Mouse (Mus musculus) left cerebral cortex, postnatal 25 days (tissue): ENCODE data around the gene Usp24. TPM values are rescaled to one million over a fixed set of nuclear protein-coding genes. Genes with fewer than 3 reads are reported as not detected.
A peak's percentile ranks its signal among the peaks of the same experiment; 100 is the strongest.

Experiments
- DNase-seq, 2 experiments: peaks; one replicate each; pipeline ENCODE4 v3.0.0; 2022; ENCODE audit warnings: low spot score in 2 of 2, mixed read lengths in 1 of 2
- intact Hi-C: fragments of 180-260 bp; cut with DNase I; formaldehyde crosslinking; loops from one replicate; pipeline ENCODE4 v1.15.1; 2025
- total RNA-seq, 2 experiments: library from RNA; stranded (reverse); gene quantifications; 2 replicates each; pipeline ENCODE4 v1.2.3; 2021

The Usp24 gene
- total RNA-seq, 2 experiments from 2014 or later = 36.8 to 40.4 TPM

DNA sequence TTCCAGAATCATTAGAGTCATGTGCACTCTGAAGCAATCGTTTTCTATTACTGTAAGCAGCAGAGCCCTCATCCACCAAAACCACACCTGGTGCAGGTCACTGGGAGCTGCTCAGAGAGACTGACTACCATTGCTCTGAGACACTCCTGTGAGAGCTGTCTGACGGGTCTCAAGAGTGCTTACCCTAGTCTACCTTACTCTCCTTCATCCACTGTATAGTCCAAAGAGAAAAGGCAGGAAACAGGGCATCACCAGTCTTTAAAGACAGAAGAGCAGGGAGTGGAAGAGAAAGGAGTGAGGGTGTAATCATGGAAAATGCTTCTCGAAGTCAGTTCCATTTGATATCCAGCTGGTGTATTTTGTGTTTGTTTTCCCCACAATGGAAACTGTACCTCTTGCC is 103.2 kb downstream of the Usp24 start:
- intact Hi-C loops = no loop called here
- no peak for DNase-seq

DNA sequence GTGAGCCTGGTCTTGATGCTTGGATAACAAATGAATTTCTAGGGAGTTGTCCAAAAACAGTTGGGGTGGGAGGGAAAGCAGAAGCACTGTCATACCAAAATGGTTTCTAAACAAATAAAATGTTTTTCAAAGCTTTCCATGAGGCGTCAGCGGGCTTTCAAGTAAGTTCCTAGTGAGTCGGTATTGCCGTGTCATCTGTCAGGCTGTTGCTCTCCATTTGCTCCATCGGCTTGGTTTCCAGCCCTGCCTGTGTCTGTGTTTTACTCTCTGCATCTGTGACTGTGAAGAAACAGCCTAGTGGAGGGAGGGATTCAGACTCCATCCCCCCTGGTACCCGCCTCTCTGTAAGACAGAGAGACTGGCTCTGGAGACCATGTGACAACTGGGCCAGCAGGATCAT is 103.8 kb downstream of the Usp24 start:
- intact Hi-C loops = no loop called here
- no peak for DNase-seq

DNA sequence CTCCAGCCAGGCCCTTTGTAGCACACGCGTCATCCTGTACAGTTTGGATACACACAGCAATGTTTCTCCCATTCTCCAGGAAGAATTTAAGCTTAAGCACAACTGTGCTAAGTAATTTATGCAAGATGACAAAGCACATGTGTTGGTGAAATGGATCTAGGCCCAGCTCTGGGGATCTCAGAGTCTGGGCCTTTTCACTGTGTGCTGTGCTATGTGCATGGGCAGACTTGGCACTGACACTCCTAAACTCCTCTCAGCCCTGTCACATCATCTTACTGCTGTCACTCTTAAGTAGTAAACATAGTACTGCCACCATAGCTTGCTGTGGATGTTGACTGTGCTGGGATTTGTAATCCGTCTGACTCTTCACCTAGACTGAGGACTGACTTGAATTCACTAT is 106.6 kb downstream of the Usp24 start:
- intact Hi-C loops = no loop called here
- DNase-seq = peak in 1 of 2 experiments; percentile 45

DNA sequence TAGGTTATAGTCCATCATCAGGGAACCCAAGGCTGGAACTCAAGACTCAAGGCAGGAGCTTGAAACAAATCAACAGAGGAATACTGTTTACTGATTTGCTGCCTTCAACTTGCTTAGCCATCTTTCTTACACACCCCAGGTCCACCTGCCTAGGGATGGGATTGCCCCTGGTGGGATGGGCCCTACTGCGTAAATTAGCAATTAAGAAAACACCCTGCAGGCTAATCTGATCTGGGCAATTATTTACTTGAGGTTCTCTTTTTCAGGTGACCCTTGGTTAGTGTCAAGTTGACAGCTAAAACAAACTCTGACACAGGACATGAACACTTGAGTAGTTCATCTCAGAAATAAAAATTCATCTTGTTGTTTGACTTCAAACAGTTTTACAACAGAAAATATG is 108.5 kb downstream of the Usp24 start:
- no peak for DNase-seq
- intact Hi-C loops = no loop called here

DNA sequence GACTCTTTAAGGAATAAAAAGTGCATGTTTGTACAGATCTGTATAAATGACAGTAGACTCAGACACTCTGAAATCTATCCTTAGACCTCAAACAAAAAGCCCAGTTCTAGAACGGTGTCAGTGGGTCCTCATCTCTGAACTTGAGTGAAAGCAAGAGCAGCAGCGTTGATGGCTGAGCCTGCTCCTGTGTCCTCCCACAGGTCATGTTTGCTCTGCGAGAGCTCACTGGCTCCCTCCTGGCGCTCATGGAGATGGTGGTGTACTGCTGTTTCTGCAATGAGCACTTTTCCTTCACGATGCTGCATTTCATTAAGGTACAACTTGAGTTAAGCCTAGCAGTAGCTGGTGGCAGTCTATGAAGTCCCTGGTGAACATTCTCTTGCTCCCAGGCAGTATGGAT is 110.3 kb downstream of the Usp24 start:
- DNase-seq = no peak
- intact Hi-C loops = no loop called here

DNA sequence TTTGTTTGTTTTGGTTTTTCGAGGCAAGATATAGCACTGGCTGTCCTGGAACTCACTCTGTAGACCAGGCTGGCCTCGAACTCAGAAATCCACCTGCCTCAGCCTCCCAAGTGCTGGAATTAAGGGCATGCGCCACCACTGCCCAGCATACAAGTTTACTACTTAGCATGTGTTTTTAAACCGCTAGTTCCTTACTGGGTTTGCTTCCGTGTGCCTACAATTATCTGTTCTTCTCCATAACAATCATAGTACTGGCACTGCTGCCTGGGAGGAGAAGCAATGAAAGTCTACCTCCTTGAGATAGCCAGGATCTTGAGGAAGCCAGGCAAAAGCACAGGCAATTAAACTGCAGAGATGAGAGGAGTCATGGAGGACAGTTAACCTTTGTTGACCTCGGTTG is 112.6 kb downstream of the Usp24 start:
- intact Hi-C loops = no loop called here
- DNase-seq = no peak

DNA sequence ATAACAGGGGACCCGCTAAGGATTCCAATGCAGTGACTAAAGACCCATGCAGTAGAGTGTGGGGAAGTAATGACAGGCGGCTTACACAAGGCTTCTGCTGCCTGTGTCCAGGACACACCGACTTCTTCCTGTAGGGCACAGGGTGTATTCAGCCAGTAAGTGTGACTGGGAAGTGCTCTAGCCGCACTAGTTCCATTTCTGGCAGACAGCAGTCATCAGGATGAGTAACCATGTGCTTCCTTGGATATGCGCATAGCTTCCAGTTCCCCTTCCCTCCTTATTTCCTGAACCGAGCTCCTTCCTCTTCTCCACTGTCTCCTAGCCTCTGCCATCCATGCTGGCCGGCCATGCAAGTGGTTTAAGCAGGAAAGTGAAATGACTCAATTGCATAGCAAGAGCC is 113.1 kb downstream of the Usp24 start:
- no peak for DNase-seq
- intact Hi-C loops = no loop called here

DNA sequence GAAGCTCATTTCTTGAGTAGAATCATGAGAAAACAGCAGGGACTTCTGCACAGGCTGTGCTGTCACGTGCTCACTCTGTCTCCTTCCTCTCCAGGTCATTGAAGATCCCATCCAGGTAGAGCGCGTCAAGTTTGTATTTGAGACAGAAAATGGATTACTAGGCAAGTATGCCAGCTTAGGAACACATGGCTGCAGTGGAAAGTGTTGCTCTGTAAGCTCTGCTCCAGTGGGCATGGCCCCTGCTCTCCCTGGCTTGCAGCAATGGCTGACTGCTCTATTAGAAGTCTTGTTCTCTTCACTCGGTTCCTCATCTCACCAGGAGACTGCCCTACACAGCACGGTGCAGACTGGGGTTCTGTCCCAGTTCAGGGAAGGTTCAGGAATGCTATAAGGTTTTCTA is 114.4 kb downstream of the Usp24 start:
- intact Hi-C loops = no loop called here

DNA sequence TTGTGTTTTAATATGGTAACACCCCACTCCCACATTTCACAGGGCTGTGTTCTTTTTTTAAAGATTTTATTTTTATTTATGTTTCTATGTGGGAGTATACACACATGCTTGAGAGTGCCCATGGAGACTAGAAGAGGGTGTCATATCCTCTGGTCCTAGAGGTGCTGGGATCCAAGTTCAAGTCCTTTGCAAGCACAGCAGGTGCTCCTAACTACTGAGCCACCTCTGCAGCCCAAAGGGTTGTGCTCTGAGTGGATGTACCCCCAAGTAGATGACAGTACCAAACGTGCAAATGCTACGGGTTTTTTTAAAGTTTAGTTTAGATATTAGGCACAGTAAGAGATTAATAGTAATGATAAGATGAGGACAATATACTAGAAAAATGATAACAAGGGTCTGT is 119.4 kb downstream of the Usp24 start:
- intact Hi-C loops = no loop called here
- no peak for DNase-seq

More for the DNA sequence above, 114.4 kb downstream of the Usp24 start:
- no peak for DNase-seq

DNA sequence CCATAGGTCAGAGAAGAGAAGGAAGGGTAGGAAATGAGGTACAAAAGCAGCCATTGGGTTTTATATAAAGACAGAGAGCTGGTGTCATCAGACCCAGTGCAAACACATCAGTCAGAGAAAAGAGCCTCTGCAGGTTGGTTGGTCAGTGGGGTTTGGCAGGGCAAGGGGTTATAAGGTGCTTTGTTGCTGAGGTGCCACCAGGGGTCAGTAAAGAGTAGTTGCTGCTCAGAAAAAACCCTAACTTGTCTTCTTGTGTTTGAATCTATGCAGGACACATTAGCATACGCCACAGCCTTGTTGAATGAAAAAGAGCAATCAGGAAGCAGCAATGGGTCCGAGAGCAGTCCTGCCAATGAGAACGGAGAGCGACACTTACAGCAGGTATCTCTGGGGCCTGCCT is 120.5 kb downstream of the Usp24 start:
- peak in 1 of 2 experiments; percentile 51 for DNase-seq
- intact Hi-C loops = no loop called here

DNA sequence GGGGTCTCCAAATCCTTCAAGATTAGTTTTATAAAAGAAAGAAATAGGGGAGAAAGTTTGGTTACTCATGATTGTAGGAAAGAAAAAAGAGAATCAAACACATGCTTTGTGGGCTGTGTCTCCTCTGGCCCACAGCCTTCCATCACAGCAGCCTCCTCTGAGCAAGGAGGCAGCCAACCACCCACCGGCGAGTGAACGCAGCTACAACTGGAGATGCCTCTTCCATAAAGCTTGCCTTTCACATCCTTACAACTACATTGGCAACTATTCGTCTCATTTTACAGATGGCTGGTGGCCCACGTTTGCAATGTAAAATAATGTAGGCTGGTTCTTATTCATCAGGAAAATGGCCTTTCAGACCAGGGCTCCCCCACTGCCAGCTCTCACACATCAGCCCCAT is 121.2 kb downstream of the Usp24 start:
- DNase-seq = peak in 1 of 2 experiments; percentile 80

DNA sequence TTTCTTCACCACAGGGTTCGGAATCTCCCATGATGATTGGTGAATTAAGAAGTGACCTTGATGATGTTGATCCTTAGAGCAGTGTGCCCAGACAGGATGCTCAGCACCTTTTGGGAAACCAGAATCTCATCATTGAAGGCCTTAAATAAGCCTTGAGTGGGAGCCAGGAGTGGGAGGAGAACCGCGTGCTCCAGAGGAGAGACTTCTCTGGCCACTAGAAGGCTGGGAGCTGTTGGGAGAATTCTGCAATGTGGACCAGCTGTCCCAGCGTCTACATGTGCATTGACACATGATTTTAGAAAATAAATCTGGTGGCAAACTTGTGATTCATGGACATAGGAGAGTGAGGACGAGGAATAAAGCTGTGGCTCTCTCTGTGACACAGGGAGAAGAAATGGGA is 122.8 kb downstream of the Usp24 start:
- peak; percentile 26 to 77 for DNase-seq
- intact Hi-C loops = no loop called here

More for the DNA sequence above, 121.2 kb downstream of the Usp24 start:
- intact Hi-C loops = no loop called here

DNA sequence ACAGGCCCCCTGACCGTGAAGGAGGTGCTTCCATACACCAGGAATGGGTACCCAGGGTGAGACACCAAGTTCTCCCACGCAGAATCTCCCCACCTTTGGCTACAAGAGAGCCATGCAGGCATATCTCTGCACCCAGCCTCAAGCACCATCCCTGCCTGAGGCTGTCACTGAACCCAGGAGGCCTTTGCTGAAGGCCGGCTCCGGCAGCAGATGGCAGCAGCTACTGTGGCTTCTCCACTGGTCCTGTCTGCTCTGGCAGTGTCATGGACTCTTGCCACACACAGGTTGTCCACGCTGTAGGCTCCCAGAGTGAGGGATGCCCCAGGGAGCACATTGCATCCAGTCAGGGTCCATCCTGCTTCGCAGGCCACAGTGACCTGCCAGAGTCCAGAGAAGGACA is 127.2 kb downstream of the Usp24 start:
- DNase-seq = no peak
- intact Hi-C loops = no loop called here

DNA sequence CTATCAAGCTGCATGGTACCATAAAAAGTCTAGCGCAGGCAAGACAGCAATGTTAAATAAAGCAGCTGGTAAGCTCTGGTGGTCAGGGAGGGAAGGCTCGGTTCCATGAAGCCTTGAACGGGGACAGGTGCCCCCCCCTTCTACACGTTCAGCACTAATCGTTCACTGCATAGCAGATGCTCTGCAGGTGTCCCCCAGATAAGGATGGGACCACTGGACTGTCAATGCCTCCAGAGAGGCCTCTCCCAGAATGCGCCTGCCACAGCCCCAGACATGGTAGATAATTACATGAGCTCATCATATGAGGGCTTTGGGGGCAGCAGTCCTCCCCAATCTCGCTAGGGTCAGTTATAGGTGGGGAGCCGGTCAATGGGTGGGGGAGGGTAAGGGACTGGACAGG is 133.3 kb downstream of the Usp24 start:
- no peak for DNase-seq
- intact Hi-C loops = no loop called here

DNA sequence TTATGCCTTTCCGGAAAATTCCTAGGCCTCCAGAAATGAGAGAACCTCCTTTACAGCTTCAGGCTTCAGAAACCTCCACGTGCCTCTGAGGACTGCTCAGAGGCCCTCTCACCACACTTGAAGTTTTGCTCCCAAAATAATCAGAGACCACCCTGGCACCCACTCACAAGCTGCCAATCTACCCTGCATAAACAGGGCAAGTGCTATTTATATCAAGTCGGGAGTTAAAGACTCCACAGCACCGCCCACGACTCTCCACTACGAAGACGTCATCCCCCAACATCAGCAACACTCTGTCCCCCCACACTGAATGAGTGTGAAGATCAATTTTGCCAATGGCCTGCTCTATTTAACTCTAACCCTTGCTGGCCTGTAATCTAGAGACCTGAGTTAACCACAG is 136.4 kb downstream of the Usp24 start:
- intact Hi-C loops = no loop called here
- DNase-seq = peak in 1 of 2 experiments; percentile 77

DNA sequence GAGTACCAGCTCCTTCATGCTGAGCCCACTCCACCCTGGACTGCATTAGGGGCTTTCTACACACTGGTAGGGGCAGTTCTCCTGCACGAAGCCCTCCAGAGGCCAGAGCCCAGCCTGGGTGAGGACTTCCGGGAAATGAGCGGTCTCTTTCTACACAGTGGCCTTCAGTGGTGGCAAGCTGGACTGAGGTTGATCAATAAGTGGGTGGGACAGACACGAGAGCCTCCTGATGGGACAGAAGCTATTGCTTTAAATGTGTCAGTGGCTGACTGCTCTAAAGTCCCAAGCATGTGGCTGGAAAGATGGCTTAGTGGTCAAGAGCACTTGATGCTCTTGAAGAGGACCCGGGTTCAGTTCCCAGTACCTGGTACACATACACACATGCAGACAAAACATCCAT is 137.1 kb downstream of the Usp24 start:
- intact Hi-C loops = no loop called here
- DNase-seq = no peak

DNA sequence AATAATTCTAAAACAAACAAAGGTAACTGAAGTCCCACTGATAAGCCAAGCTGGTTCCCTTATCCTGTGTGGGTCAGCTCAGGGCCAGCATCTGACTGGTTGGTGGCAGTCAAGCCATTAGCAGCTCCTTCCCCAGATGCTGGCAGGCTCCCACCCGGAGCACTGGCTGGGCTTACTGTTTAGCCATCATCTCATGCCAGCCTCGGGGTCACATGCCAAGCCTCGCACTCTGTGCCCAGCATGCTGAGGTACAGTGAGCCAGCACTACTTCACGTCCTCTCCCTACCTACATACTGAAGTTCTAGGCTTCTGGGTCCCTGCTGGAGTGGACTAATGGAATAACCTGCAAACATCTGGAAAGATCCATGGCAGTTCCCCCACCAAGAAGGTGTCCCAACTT is 137.5 kb downstream of the Usp24 start:
- no peak for DNase-seq

DNA sequence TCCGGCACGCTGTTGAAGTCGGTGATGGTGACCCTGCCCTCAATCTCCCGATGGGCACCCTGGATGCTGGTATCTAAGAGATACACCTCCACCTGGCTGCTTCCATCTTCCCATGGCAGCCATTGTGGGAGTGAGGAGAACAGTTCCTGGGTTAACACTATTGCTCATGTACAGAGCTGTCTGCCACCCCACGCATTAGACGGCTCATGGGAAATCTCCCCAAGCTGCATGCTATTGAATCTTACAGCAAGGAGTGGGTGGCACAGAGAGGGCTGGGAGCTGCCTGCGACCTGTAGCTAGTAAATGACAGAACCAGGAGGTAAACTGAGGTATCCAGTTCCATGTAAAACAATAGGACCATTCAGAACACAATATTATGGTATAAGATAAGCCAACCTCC is 138.5 kb downstream of the Usp24 start:
- intact Hi-C loops = no loop called here
- DNase-seq = no peak

More for the DNA sequence above, 137.5 kb downstream of the Usp24 start:
- intact Hi-C loops = no loop called here

DNA sequence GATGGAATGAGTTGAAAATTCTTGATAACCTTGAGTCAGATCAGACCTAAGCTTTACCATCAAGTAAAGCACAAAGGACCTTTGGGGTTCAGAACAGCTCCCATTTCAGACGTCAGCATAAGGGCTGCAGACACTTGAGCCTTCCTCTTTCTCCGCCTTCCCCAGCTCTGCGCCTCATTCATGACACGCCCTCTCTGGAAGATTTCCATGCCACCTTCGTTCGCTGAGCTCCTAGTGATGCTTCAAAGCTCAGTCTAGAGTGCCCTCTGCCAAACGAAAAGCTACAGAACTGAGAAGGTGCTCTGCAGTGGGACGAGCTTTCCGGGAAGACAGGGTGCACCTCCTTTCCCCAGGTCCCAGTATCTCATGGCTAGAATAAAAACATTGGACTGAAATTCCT is 146.0 kb downstream of the Usp24 start:
- intact Hi-C loops = no loop called here
- DNase-seq = no peak

DNA sequence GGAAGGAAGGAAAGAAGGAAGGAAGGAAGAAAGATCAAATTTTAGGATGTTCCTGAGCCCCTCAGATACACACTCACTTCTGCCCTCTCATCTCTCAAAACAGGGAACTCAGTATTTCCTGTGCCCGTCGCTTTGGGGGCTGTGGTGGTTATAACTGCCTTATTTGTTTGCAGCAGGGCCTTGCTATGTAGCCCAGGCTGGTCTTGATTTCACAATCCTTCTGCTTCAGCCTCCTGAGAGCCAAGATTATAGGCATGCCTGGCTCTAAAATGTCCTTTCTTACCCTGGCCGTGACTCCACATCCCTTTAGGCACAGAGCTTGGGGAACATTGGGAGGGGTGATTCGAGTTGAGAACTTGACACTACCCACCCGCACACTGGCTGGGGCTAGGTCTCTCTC is 146.5 kb downstream of the Usp24 start:
- intact Hi-C loops = no loop called here
- DNase-seq = no peak

DNA sequence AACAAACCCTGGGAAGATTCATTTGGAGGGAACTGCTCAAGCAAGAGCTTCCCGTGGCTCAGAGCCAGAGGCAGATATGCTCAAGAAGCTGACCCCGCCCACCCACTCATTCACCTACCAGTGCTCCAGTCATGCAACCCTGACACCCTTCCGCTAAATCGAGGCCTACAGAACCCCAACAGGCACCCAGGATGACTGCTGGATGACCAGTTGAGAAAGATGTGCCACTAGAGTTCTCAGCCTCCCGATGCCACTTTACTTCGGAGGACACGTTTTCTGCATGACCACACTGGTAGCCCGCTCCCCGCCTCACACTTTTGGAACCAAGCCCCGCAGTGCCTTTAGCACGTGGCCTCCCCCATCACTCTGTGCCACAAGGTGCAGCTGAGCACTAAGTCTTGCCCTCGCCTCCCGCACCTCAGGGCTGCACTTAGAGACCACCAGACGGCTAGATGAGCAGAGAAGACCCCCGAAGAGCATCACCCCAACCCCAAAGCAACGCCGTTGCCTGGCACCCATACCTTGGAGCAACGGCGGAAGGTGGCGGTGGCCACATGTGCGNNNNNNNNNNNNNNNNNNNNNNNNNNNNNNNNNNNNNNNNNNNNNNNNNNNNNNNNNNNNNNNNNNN is 147.3 kb downstream of the Usp24 start:
- no peak for DNase-seq
- intact Hi-C loops = no loop called here

DNA sequence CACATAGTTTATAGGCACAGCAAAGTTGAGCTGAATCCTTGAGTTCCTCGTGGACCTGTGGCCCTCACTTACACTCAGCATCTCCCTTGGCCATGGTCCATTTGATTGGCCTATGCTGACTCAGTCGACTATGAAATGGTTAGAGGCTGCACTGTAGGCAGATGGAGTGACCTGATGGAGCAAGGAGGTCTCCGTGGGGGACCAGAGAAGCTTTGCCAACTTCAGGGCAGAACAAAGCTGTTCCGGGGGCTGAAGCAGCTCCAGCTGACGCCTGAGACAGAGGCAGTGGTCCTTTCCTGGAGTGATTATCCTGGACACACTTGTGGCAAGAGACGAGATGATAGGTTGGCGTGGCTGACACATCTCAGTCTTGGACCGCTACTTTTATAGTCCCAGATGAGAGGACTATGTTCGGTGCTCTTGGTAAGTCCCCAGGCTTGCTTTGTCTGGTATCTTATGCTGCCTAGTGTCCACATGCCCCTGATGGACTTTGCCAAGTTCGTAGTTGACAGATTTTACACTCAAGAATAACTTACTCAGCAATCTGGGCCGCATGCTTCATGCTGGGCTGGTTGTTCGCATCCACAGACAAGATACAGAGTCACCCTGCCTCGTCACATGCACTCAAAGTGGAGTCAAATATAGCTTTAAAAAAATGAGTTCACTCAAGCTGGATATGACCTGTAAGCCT is 151.6 kb downstream of the Usp24 start:
- no peak for DNase-seq
- intact Hi-C loops = no loop called here
